Mouse (Mus musculus) midbrain, embryonic 14.5 days (tissue): ENCODE data around the gene Srgn. TPM values are rescaled to one million over a fixed set of nuclear protein-coding genes. Genes with fewer than 3 reads are reported as not detected.
"Not testable (repeated sequence)": the region's sequence is repeated elsewhere in the genome, so short reads cannot be mapped to it uniquely, and the experiment has no call there.

Source experiments
- ATAC-seq: fragments of 200-750 bp; cut with Nextera tagmentation; 2 replicates; pipeline ENCODE4 v1.8.0; 2017; ENCODE audit warnings: moderate number of reproducible peaks, moderate library complexity; ENCODE audit not compliant: low FRiP score, low TSS enrichment
- DNase-seq: peaks from one replicate; pipeline ENCODE4 v3.0.0-alpha.2; 2015
- H3K27ac ChIP-seq: fragments of 300-500 bp; sonication (generic); replicated peaks from 2 replicates; pipeline ENCODE4 v1.5.1; 2014; ENCODE audit warnings: mild to moderate bottlenecking, low read depth, low read length, moderate library complexity
- H3K27me3 ChIP-seq: fragments of 300-500 bp; sonication (generic); 2 replicates; pipeline ENCODE4 v1.6.1; 2014; ENCODE audit warnings: low read length, control low read depth, mixed read lengths; ENCODE audit not compliant: control insufficient read depth, insufficient read depth
- H3K36me3 ChIP-seq: fragments of 300-500 bp; sonication (generic); 2 replicates; pipeline ENCODE4 v1.6.1; 2014; ENCODE audit warnings: low read length, control low read depth; ENCODE audit not compliant: control insufficient read depth, insufficient read depth
- H3K4me1 ChIP-seq: fragments of 300-500 bp; sonication (generic); 2 replicates; pipeline ENCODE4 v1.6.1; 2014; ENCODE audit warnings: mild to moderate bottlenecking, antibody characterized with exemption, low read length, control low read depth; ENCODE audit not compliant: control insufficient read depth, insufficient read depth
- H3K4me2 ChIP-seq: fragments of 300-500 bp; sonication (generic); 2 replicates; pipeline ENCODE4 v1.6.1; 2014; ENCODE audit warnings: mild to moderate bottlenecking, low read length, moderate library complexity
- H3K4me3 ChIP-seq: fragments of 300-500 bp; sonication (generic); replicated peaks from 2 replicates; pipeline ENCODE4 v1.5.1; 2014; ENCODE audit warnings: low read depth, low read length
- H3K9ac ChIP-seq: fragments of 300-500 bp; sonication (generic); replicated peaks from 2 replicates; pipeline ENCODE4 v1.6.1; 2014; ENCODE audit warnings: mild to moderate bottlenecking, low read length, moderate library complexity
- H3K9me3 ChIP-seq: fragments of 300-500 bp; sonication (generic); 2 replicates; pipeline ENCODE4 v1.6.1; 2016; ENCODE audit warnings: low read length, control low read depth, mixed read lengths; ENCODE audit not compliant: control insufficient read depth
- WGBS: fragments of 180-500 bp; shearing (Covaris S2); extraction: QIAGEN DNeasy Blood & Tissue Kit; methylation state at CpG from one replicate; pipeline ENCODE4 v1.1.7; 2014; 5-methylcytosine and 5-hydroxymethylcytosine counted together
- polyA plus RNA-seq: library from polyadenylated mRNA; unstranded; fragments of >200 nt; fragmentation: Nextera tagmentation; extraction: Ambion mirVana; gene quantifications from 2 replicates; pipeline ENCODE4 v1.2.1, GENCODE M21; 2014

The Srgn gene
- polyA plus RNA-seq, 1 experiment from 2014 or later: 11.4 TPM

GRCm38 (mm10) chr10:62481108-62481852, 46.0 kb downstream of the Srgn start:
- ATAC-seq (no peak), DNase-seq (no peak)
- Histone ChIP-seq H3K27ac (no peak overlapping the region), H3K36me3 (0 out of 2 replicates have a peak, but pooled peaks cover 9% of the 10 kb centered on the region), H3K4me1 (peaks cover 3% of the 10 kb centered on the region; the same call in 1 of the 2 replicates), H3K4me2 (no peak overlapping the region), H3K27me3 (no peaks in the 10 kb centered on the region), H3K9ac (no peak overlapping the region), H3K9me3 (no peaks in the 10 kb centered on the region), H3K4me3 (no peak overlapping the region)
- 70% methylated on average over 7 of the region's 7 CpGs for WGBS

GRCm38 (mm10) chr10:62476980-62477379, 50.3 kb downstream of the Srgn start:
- H3K36me3 ChIP-seq: 0 out of 2 replicates have a peak, but pooled peaks cover 13% of the 10 kb centered on the region
- no peak for ATAC-seq
- 60% methylated on average over 2 of the region's 2 CpGs for WGBS
- no peak overlapping the region for H3K9ac ChIP-seq
- H3K4me1 ChIP-seq: no peaks in the 10 kb centered on the region
- H3K27ac ChIP-seq: no peak overlapping the region
- no peaks in the 10 kb centered on the region for H3K27me3 ChIP-seq
- no peaks in the 10 kb centered on the region for H3K9me3 ChIP-seq
- H3K4me2 ChIP-seq: no peak overlapping the region
- H3K4me3 ChIP-seq: no peak overlapping the region
- no peak for DNase-seq

- H3K36me3 ChIP-seq: 0 out of 2 replicates have a peak, but pooled peaks cover 13% of the 10 kb centered on the region
- H3K4me1 ChIP-seq: no peaks in the 10 kb centered on the region
- no peak for DNase-seq
- 95% methylated on average over 10 of the region's 10 CpGs for WGBS
- H3K4me2 ChIP-seq: no peak overlapping the region
- no peak overlapping the region for H3K9ac ChIP-seq
- no peaks in the 10 kb centered on the region for H3K9me3 ChIP-seq
- H3K27me3 ChIP-seq: no peaks in the 10 kb centered on the region
- no peak for ATAC-seq
- H3K4me3 ChIP-seq: no peak overlapping the region
- H3K27ac ChIP-seq: no peak overlapping the region
Measured at GRCm38 (mm10) chr10:62474944-62475343, 52.3 kb downstream of the Srgn start.

GRCm38 (mm10) chr10:62471105-62471504, 56.1 kb downstream of the Srgn start:
- Histone ChIP-seq H3K27ac (no peak overlapping the region), H3K27me3 (no peaks in the 10 kb centered on the region), H3K36me3 (peaks cover 20% of the 10 kb centered on the region), H3K4me1 (no peaks in the 10 kb centered on the region), H3K9me3 (no peaks in the 10 kb centered on the region), H3K4me3 (no peak overlapping the region), H3K9ac (no peak overlapping the region), H3K4me2 (no peak overlapping the region)
- 57% methylated on average over 5 of the region's 5 CpGs for WGBS
- no peak for ATAC-seq
- DNase-seq: peak; percentile 2

- DNase-seq (no peak), ATAC-seq (no peak)
- no peak overlapping the region for H3K4me2 ChIP-seq
- H3K27ac ChIP-seq: no peak overlapping the region
- no peaks in the 10 kb centered on the region for H3K9me3 ChIP-seq
- WGBS: 96% methylated on average over 4 of the region's 4 CpGs
- H3K36me3 ChIP-seq: peaks cover 16% of the 10 kb centered on the region
- no peak overlapping the region for H3K9ac ChIP-seq
- H3K27me3 ChIP-seq: no peaks in the 10 kb centered on the region
- H3K4me1 ChIP-seq: no peaks in the 10 kb centered on the region
- no peak overlapping the region for H3K4me3 ChIP-seq
Measured at GRCm38 (mm10) chr10:62469736-62470135, 57.5 kb downstream of the Srgn start.

GRCm38 (mm10) chr10:62461321-62461720, 65.9 kb downstream of the Srgn start:
- Histone ChIP-seq H3K27ac (no peak overlapping the region), H3K9me3 (no peaks in the 10 kb centered on the region), H3K36me3 (peaks cover 62% of the 10 kb centered on the region), H3K27me3 (no peaks in the 10 kb centered on the region), H3K4me1 (no peaks in the 10 kb centered on the region), H3K4me3 (no peak overlapping the region), H3K4me2 (no peak overlapping the region), H3K9ac (no peak overlapping the region)
- no peak for ATAC-seq
- DNase-seq: no peak

- peaks cover 27% of the 10 kb centered on the region for H3K36me3 ChIP-seq
- not testable (repeated sequence) for H3K9me3 ChIP-seq, H3K9ac ChIP-seq, H3K4me3 ChIP-seq, ATAC-seq, H3K27me3 ChIP-seq, H3K27ac ChIP-seq, H3K4me2 ChIP-seq, DNase-seq
- WGBS: 69% methylated on average over 11 of the region's 11 CpGs
- H3K4me1 ChIP-seq: peaks cover 13% of the 10 kb centered on the region
Measured at GRCm38 (mm10) chr10:62452001-62452400, 75.2 kb downstream of the Srgn start.

- peaks cover 13% of the 10 kb centered on the region for H3K4me1 ChIP-seq
- no peaks in the 10 kb centered on the region for H3K27me3 ChIP-seq
- H3K9me3 ChIP-seq: no peaks in the 10 kb centered on the region
- H3K27ac ChIP-seq: peak overlapping the region; percentile 91
- H3K4me2 ChIP-seq: peak overlapping the region; percentile 80
- H3K4me3 ChIP-seq: peak overlapping the region; percentile 98
- no peak for ATAC-seq
- peaks cover 27% of the 10 kb centered on the region for H3K36me3 ChIP-seq
- DNase-seq: no peak
- 41% methylated on average over 18 of the region's 18 CpGs for WGBS
- H3K9ac ChIP-seq: peak overlapping the region; percentile 93
Measured at GRCm38 (mm10) chr10:62450280-62450640, 77.0 kb downstream of the Srgn start.
